Mouse (Mus musculus): ENCODE results near the gene Lgr5. TPM values are rescaled to one million over a fixed set of nuclear protein-coding genes. Genes with fewer than 3 reads are reported as not detected.

Lgr5 gene
- polyA plus RNA-seq, 1 experiment from 2014 or later, result 4.4 TPM

DNA sequence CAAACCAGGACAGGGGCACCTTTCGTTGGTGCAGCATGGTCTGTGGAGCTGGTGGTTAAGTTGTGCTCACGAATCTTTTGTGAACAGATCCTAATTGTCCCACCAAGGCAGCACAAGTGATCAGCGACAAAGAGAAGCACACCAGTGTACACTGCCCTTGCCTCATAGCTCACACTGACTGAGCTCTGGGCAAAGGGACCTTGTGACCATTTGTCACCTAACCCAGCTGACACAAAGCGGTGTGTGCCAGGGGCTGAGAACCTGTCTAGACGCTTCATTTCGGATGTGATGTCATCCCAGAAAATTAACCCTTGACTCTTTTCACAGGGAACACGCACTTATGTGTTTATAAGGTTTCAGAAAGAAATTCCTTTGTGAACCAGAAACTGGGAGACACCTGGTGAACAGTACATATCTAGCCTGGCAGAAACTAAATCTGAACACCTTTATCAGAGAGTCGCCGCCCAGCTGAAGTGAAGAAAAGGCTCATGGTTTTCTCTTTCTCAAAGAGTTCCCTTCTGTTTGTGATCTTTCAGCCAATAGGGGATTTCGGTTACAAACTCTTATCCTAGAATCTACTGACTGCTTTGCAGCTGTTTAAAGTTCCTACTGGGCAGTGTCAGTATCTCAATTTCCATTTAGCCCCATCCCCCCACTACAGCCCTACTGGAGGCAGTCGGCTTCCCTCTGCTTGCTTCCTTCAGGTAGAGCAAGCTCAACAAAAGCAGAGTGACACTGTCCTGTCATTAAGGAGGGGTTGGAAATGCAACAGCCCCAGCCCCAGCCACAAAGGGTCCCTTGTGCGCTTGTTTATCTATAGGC is 94.4 kb downstream of the Lgr5 start:
- Histone ChIP-seq H3K27ac (ENCODE audit: low read length) (no peak overlapping the region), H3K4me1 (ENCODE audit: control insufficient read depth, insufficient read depth, low read length) (no peaks in the 10 kb centered on the region), H3K4me3 (replicated peaks; ENCODE audit: low read length) (no peak overlapping the region), H3K36me3 (ENCODE audit: control insufficient read depth, insufficient read depth, low read length) (no peaks in the 10 kb centered on the region), H3K4me2 (ENCODE audit: low read depth, low read length) (peak overlapping the region; percentile 26), H3K27me3 (ENCODE audit: control insufficient read depth, insufficient read depth, low read length) (no peaks in the 10 kb centered on the region), H3K9ac (ENCODE audit: low read length) (no peak overlapping the region), H3K9me3 (replicated peaks; ENCODE audit: control insufficient read depth, low read length) (0 out of 2 replicates have a peak, but pooled peaks cover 3% of the 10 kb centered on the region)
- WGBS, result 29% methylated on average over 12 of the region's 12 CpGs
- peak; percentile 68; the same call in 1 of the 2 replicates for ATAC-seq (ENCODE audit: insufficient read depth, low FRiP score)

DNA sequence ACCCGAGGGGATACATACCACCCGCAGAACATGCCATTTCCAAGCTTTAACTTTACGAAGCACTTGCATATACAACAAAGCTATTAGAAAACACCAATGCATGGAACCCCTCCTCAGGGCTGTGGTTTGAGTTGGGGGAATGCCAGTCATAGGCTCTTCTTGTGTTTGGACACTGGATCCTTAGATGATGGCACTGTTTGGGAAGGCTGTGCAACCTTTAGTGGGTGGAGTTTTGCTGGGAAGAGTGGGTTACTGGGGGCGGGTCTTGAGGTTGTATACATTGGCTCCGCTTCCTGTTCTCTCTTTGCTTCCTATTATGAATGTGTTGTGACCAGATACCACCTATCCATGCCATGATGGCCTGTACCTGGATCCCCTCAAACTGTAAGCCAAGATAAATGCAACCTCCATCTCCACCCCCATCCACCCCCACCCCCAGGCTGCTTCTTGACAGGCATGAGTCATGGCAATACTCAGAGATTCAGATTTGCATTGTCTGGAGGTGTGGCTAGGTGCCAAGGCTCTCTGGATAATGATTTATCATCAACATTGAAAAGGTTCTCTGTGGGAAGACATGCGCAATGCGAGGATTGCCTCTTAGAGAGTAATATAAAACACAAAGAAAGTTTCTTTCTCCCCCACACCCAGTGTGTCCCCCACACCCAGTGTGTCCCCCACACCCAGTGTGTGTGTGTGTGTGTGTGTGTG is 95.6 kb downstream of the Lgr5 start:
- H3K9me3 ChIP-seq (replicated peaks; ENCODE audit: control insufficient read depth, low read length), result 0 out of 2 replicates have a peak, but pooled peaks cover 3% of the 10 kb centered on the region
- no peak for ATAC-seq (ENCODE audit: insufficient read depth, low FRiP score)
- no peaks in the 10 kb centered on the region for H3K36me3 ChIP-seq (ENCODE audit: control insufficient read depth, insufficient read depth, low read length)
- H3K4me1 ChIP-seq (ENCODE audit: control insufficient read depth, insufficient read depth, low read length), result no peaks in the 10 kb centered on the region
- H3K27ac ChIP-seq (ENCODE audit: low read length), result no peak overlapping the region
- no peak overlapping the region for H3K4me2 ChIP-seq (ENCODE audit: low read depth, low read length)
- H3K9ac ChIP-seq (ENCODE audit: low read length), result no peak overlapping the region
- WGBS, result 91% methylated on average over 7 of the region's 7 CpGs
- H3K4me3 ChIP-seq (replicated peaks; ENCODE audit: low read length), result no peak overlapping the region
- H3K27me3 ChIP-seq (ENCODE audit: control insufficient read depth, insufficient read depth, low read length), result no peaks in the 10 kb centered on the region

DNA sequence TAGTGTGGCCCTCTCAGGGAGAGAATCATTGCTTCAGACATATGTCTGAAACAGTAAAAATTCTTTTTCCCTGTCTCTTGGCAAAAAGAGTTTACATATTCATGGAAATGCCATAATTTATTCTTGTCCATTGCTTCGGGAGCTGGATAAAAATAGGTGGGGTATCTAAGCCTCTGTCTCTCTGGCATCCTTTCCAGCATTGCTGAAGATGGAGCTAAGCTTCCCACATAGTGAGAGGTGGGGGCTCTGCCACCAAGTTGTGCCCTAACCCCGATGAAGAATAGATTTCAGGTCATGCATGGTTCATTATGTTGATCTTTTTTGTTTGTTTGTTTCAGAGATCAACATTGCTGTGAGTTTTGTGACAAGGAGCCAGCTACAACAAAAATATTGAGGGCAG is 102.0 kb downstream of the Lgr5 start:
- Histone ChIP-seq H3K36me3 (ENCODE audit: control insufficient read depth, insufficient read depth, low read length) (no peaks in the 10 kb centered on the region), H3K27me3 (ENCODE audit: control insufficient read depth, insufficient read depth, low read length) (no peaks in the 10 kb centered on the region), H3K9me3 (replicated peaks; ENCODE audit: control insufficient read depth, low read length) (no peaks in the 10 kb centered on the region), H3K27ac (ENCODE audit: low read length) (no peak overlapping the region), H3K4me3 (replicated peaks; ENCODE audit: low read length) (no peak overlapping the region), H3K4me1 (ENCODE audit: control insufficient read depth, insufficient read depth, low read length) (no peaks in the 10 kb centered on the region), H3K4me2 (ENCODE audit: low read depth, low read length) (no peak overlapping the region), H3K9ac (ENCODE audit: low read length) (no peak overlapping the region)
- 64% methylated on average over 2 of the region's 2 CpGs for WGBS
- no peak for ATAC-seq (ENCODE audit: insufficient read depth, low FRiP score)

DNA sequence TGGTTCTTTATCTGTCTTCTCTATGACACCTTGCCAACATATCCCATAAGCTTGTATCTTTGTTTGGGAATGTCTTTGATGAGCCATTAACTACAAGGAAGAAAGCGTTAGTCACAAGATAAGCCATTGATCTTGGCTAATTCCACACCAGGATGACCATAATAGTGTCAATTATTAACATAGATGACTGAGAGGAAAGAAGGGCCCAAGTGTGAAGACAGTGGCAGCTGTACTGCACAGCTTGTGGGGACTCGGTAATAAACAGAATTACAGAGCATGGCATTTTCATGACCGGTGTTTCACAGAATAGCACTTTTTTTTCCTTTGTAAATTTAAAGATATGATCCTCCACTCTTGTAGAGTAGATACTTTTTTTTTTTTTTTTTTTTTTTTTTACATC is 102.9 kb downstream of the Lgr5 start:
- H3K9me3 ChIP-seq (replicated peaks; ENCODE audit: control insufficient read depth, low read length), result no peaks in the 10 kb centered on the region
- no peak overlapping the region for H3K9ac ChIP-seq (ENCODE audit: low read length)
- no peak for ATAC-seq (ENCODE audit: insufficient read depth, low FRiP score)
- no peak overlapping the region for H3K27ac ChIP-seq (ENCODE audit: low read length)
- H3K4me2 ChIP-seq (ENCODE audit: low read depth, low read length), result no peak overlapping the region
- H3K4me3 ChIP-seq (replicated peaks; ENCODE audit: low read length), result no peak overlapping the region
- WGBS, result 57% methylated on average over 3 of the region's 3 CpGs
- no peaks in the 10 kb centered on the region for H3K36me3 ChIP-seq (ENCODE audit: control insufficient read depth, insufficient read depth, low read length)
- H3K4me1 ChIP-seq (ENCODE audit: control insufficient read depth, insufficient read depth, low read length), result no peaks in the 10 kb centered on the region
- no peaks in the 10 kb centered on the region for H3K27me3 ChIP-seq (ENCODE audit: control insufficient read depth, insufficient read depth, low read length)

DNA sequence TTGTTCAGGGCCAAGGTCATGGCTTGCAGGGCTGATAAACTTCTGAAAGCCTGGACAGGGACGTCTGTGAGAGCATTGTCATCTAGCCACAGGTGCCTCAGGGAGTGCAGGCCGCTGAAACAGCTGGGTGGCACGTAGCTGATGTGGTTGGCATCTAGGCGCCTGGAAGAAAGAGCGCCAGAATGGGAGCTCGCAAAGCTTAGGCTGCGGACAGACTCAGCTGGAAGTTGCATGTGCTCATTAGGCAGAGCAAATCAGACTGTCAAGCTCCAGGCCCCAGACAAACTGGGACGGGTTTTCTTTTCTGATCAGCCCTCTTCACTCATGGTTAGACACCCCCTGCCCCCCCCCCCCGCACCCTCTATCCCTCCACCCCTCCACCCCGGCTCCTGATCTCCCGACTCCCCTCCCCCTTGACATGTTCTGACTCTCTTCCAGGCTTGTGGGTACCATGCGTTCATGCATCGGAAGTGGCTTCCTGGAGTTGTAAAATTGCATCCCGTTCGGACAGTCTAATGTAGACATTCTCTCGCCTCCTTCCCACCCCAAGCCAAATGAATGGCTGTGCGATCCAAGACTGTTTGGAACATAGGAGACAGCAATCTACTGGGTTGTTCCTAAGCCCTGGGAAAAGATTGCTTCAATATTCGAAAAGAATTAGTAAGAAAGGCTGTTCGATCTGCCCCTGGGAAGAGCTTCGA is 109.0 kb downstream of the Lgr5 start:
- Histone ChIP-seq H3K27ac (ENCODE audit: low read length) (no peak overlapping the region), H3K9me3 (replicated peaks; ENCODE audit: control insufficient read depth, low read length) (no peaks in the 10 kb centered on the region), H3K9ac (ENCODE audit: low read length) (no peak overlapping the region; the same call in 1 of the 2 replicates), H3K4me1 (ENCODE audit: control insufficient read depth, insufficient read depth, low read length) (0 out of 2 replicates have a peak, but pooled peaks cover 3% of the 10 kb centered on the region), H3K27me3 (ENCODE audit: control insufficient read depth, insufficient read depth, low read length) (no peaks in the 10 kb centered on the region), H3K4me2 (ENCODE audit: low read depth, low read length) (peak overlapping the region; percentile 45), H3K4me3 (replicated peaks; ENCODE audit: low read length) (peak overlapping the region; percentile 3), H3K36me3 (ENCODE audit: control insufficient read depth, insufficient read depth, low read length) (no peaks in the 10 kb centered on the region)
- WGBS, result 19% methylated on average over 20 of the region's 20 CpGs
- no peak for ATAC-seq (ENCODE audit: insufficient read depth, low FRiP score)

DNA sequence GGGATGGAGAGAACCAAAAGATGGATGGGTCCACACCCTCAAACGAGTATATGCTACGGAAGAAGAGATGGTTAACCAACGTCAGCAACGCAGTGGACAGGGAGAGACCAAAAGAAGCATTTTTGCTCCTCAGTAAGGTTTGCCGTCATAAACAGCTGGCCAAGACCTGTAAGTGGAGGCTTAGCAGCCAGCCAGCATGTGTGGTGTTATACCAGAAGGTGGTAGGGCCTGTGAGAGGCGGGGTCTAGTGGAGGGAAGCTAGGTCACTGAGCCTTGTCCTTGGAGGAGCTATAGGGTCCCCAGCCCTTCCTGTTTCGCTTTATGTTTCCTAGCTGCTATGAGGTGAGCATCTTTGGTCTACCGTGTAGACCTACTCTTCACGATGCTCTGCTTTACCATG is 111.1 kb downstream of the Lgr5 start:
- ATAC-seq (ENCODE audit: insufficient read depth, low FRiP score), result peak; percentile 37; the same call in 1 of the 2 replicates
- Histone ChIP-seq H3K27me3 (ENCODE audit: control insufficient read depth, insufficient read depth, low read length) (no peaks in the 10 kb centered on the region), H3K27ac (ENCODE audit: low read length) (no peak overlapping the region), H3K9ac (ENCODE audit: low read length) (no peak overlapping the region), H3K36me3 (ENCODE audit: control insufficient read depth, insufficient read depth, low read length) (no peaks in the 10 kb centered on the region), H3K4me1 (ENCODE audit: control insufficient read depth, insufficient read depth, low read length) (0 out of 2 replicates have a peak, but pooled peaks cover 3% of the 10 kb centered on the region), H3K9me3 (replicated peaks; ENCODE audit: control insufficient read depth, low read length) (no peaks in the 10 kb centered on the region), H3K4me3 (replicated peaks; ENCODE audit: low read length) (no peak overlapping the region), H3K4me2 (ENCODE audit: low read depth, low read length) (no peak overlapping the region)
- WGBS, result 90% methylated on average over 9 of the region's 9 CpGs

DNA sequence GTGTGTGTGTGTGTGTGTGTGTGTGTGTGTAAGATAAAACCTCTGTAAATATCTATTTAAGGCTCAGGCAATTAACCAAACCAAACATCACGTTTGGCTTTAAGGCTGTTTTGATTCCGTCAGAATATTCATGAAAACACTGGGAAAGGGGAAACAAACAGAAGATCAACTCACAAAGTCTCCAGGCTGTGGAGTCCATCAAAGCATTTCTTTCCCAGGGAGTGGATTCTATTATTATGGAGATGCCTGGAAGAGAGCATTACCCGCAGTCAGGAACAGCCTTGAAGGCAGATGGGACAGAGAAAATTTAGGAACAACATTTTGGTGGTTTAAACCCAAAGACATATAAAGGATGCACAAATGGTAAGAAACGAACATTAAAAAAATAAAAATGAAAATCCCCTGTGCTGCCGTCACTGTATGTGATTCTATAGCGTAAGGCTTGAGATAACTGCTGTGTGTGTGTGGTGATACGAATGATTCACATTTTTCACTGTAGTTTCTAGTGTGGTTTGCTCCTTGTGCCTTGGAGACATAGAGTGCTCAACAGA is 112.5 kb downstream of the Lgr5 start:
- WGBS, result 74% methylated on average over 7 of the region's 7 CpGs
- Histone ChIP-seq H3K9me3 (replicated peaks; ENCODE audit: control insufficient read depth, low read length) (no peaks in the 10 kb centered on the region), H3K4me3 (replicated peaks; ENCODE audit: low read length) (no peak overlapping the region), H3K4me1 (ENCODE audit: control insufficient read depth, insufficient read depth, low read length) (0 out of 2 replicates have a peak, but pooled peaks cover 3% of the 10 kb centered on the region), H3K4me2 (ENCODE audit: low read depth, low read length) (no peak overlapping the region), H3K27ac (ENCODE audit: low read length) (no peak overlapping the region), H3K9ac (ENCODE audit: low read length) (no peak overlapping the region), H3K27me3 (ENCODE audit: control insufficient read depth, insufficient read depth, low read length) (no peaks in the 10 kb centered on the region), H3K36me3 (ENCODE audit: control insufficient read depth, insufficient read depth, low read length) (no peaks in the 10 kb centered on the region)
- no peak for ATAC-seq (ENCODE audit: insufficient read depth, low FRiP score)

DNA sequence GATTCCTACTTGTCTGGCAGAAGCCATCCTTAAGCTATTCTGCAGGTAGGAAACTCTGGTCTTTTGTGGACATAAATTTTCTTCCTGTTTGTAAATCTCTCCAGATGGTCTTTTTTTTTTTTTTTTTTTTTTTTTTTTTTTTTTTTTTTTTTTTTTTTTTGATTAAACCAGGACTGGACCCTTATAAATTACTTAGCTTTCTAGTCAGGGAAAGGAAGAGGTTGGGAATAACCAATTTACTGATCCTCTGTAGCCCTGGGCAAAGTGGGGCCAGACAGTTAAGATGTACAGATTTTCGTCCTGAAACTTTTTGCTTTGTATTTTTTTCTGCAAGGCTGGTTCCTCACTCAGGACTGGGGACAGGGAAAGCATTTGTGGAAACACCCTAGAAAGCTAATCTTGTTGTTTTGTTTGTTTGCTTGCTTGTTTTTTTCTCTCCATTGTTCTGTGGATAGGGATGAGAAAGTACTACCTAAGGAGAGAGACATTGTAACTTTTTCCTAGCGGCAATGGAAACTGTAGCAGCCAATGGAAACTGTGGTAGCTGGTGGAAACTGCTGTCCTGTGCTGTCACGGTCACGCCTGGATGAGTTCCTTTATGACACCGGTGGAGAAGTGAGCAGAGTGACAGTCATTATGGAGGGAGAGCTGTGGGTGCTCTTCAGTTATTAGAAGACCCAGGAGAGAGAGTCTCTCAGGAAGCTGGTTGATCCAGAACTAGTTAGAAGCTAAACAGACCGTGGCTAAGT is 114.2 kb downstream of the Lgr5 start:
- Histone ChIP-seq H3K9ac (ENCODE audit: low read length) (no peak overlapping the region), H3K9me3 (replicated peaks; ENCODE audit: control insufficient read depth, low read length) (no peaks in the 10 kb centered on the region), H3K27me3 (ENCODE audit: control insufficient read depth, insufficient read depth, low read length) (no peaks in the 10 kb centered on the region), H3K4me1 (ENCODE audit: control insufficient read depth, insufficient read depth, low read length) (0 out of 2 replicates have a peak, but pooled peaks cover 3% of the 10 kb centered on the region), H3K4me3 (replicated peaks; ENCODE audit: low read length) (no peak overlapping the region), H3K4me2 (ENCODE audit: low read depth, low read length) (no peak overlapping the region), H3K27ac (ENCODE audit: low read length) (no peak overlapping the region), H3K36me3 (ENCODE audit: control insufficient read depth, insufficient read depth, low read length) (no peaks in the 10 kb centered on the region)
- 78% methylated on average over 6 of the region's 6 CpGs for WGBS
- no peak for ATAC-seq (ENCODE audit: insufficient read depth, low FRiP score)

All from stomach, embryonic 16.5 days (tissue).